Mouse (Mus musculus) gastrocnemius, postnatal 14 days (tissue): Measurements from ENCODE around the gene Ccl21a. TPM values are rescaled to one million over a fixed set of nuclear protein-coding genes. Genes with fewer than 3 reads are reported as not detected.
"Not testable (repeated sequence)": the region's sequence is repeated elsewhere in the genome, so short reads cannot be mapped to it uniquely, and the experiment has no call there.

Source experiments
- DNase-seq: peaks from one replicate; pipeline ENCODE4 v3.0.0; 2021; ENCODE audit warnings: mixed read lengths
- intact Hi-C: fragments of 180-260 bp; cut with DNase I; formaldehyde crosslinking; loops from one replicate; pipeline ENCODE4 v1.15.1; 2025; ENCODE audit warnings: low total_unique reads
- long read RNA-seq, 2 experiments: library from polyadenylated mRNA; stranded (forward); transcript quantifications; one replicate each; pipeline ENCODE4 v2.0.0; 2021
- total RNA-seq, 2 experiments: library from RNA; stranded (reverse); gene quantifications; 2 replicates each; pipeline ENCODE4 v1.2.3; 2021

Gene Ccl21a
- 1 to 10 TPM; 5.3 to 7.3 TPM for total RNA-seq
- long read RNA-seq, experiment 1: 0 reads
- long read RNA-seq, experiment 2, partial matches to known transcripts: 0 of 1 reads
- long read RNA-seq, experiment 2, other reads (novel, unspliced or antisense): 0 of 1 reads

DNA sequence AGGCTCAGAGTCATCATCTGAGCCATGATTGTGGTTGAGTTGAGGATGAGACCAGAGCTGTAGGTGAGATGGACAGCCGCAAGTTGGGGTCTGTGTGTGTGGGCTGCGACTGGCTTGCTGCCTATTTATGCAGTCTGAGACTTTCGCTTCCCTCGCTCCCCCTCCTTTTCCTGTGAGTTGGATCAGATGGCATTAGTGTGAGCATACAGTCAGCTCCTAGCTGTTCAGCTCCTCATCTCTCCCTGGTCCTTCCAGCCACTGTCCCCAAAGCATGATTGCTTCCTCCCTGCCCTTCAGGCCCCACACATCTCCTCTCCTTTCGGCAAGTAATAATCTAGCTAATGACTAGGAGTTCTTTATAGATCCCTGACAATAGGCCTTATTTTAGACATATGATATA, at the start of gene Ccl21a:
TSS of gene Ccl21a (minus strand) at position 101 of the 400 bp plus-strand sequence.
- DNase-seq, intact Hi-C loops: not testable (repeated sequence)

GRCm38 (mm10) chr4:42756477-42756876, 17.3 kb downstream of the Ccl21a start, which contains the start of gene Ccl19:
Gene Ccl19, minus strand, starts transcription at chr4:42756577.
- not testable (repeated sequence) for DNase-seq

GRCm38 (mm10) chr4:42735245-42735644, 38.5 kb downstream of the Ccl21a start, which contains the start of gene 4930578G10Rik:
Gene 4930578G10Rik, plus strand, starts transcription at chr4:42735545.
- intact Hi-C loops, DNase-seq: not testable (repeated sequence)

More at GRCm38 (mm10) chr4:42756477-42756876, 17.3 kb downstream of the Ccl21a start, which contains the start of gene Ccl19:
- intact Hi-C loops: not testable (repeated sequence)

Other genes with a start within 250 kb of the Ccl21a start
- under 1 TPM in 1 of 2 experiments, not detected in 1; 0.12 TPM for gene Fam205a2, start 245.8 kb downstream of the Ccl21a start, total RNA-seq
- gene Gm10591, start 161.8 kb downstream of the Ccl21a start, total RNA-seq: not detected
- 1 to 10 TPM; 1.1 to 3.3 TPM for gene Gm2564, start 144.3 kb downstream of the Ccl21a start, total RNA-seq
- gene Ccl27b, start 118.7 kb downstream of the Ccl21a start, total RNA-seq: not detected
- under 1 TPM in 1 of 2 experiments, not detected in 1; 0.44 TPM for gene Il11ra2, start 112.1 kb downstream of the Ccl21a start, total RNA-seq
- gene 4930578G10Rik, start 38.4 kb downstream of the Ccl21a start, total RNA-seq: not detected
- under 1 TPM in 1 of 2 experiments, not detected in 1; 0.66 TPM for gene Ccl19, start 17.4 kb downstream of the Ccl21a start, total RNA-seq
- not detected for gene Fam205a1, start 79.9 kb upstream of the Ccl21a start, total RNA-seq
- not detected for gene Gm12394, start 82.8 kb upstream of the Ccl21a start, total RNA-seq
- under 1 TPM; 0.49 to 0.86 TPM for gene Fam205c, start 100.2 kb upstream of the Ccl21a start, total RNA-seq
- under 1 TPM; 0.45 to 0.66 TPM for gene Phf24, start 142.7 kb upstream of the Ccl21a start, total RNA-seq
- gene Dnajb5, start 175.8 kb upstream of the Ccl21a start, total RNA-seq: 100 to 1,000 TPM; 118 to 161 TPM
- not detected for gene 1700022I11Rik, start 195.6 kb upstream of the Ccl21a start, total RNA-seq
- 100 to 1,000 TPM; 260 to 262 TPM for gene Vcp, start 226.5 kb upstream of the Ccl21a start, total RNA-seq
- gene Fancg, start 236.5 kb upstream of the Ccl21a start, total RNA-seq: 1 to 10 TPM; 2.2 to 2.6 TPM